Mouse (Mus musculus): Measurements from ENCODE around the gene Siglec1. TPM values are rescaled to one million over a fixed set of nuclear protein-coding genes. Genes with fewer than 3 reads are reported as not detected.

Gene Siglec1
- polyA plus RNA-seq, 1 experiment from 2014 or later, result 0.47 TPM

GRCm38 (mm10) chr2:131052043-131052442, 34.5 kb downstream of the Siglec1 start:
- WGBS, result 63% methylated on average over 5 of the region's 5 CpGs

GRCm38 (mm10) chr2:131046025-131046424, 40.5 kb downstream of the Siglec1 start:
- Histone ChIP-seq H3K4me3 (ENCODE audit: low read length) (no peak overlapping the region), H3K9ac (ENCODE audit: low read depth, low read length) (no peak overlapping the region), H3K36me3 (ENCODE audit: control insufficient read depth, insufficient read depth, low read length) (no peaks in the 10 kb centered on the region), H3K4me2 (replicated peaks; ENCODE audit: low read depth, low read length) (no peak overlapping the region), H3K9me3 (ENCODE audit: control insufficient read depth, low read length) (no peaks in the 10 kb centered on the region), H3K4me1 (ENCODE audit: control insufficient read depth, insufficient read depth, low read length) (peaks cover 16% of the 10 kb centered on the region), H3K27ac (ENCODE audit: low read depth, low read length) (no peak overlapping the region), H3K27me3 (ENCODE audit: control insufficient read depth, insufficient read depth, low read length) (peaks cover 19% of the 10 kb centered on the region)
- ATAC-seq (ENCODE audit: low FRiP score, low TSS enrichment), result no peak
- 78% methylated on average over 2 of the region's 2 CpGs for WGBS

More at GRCm38 (mm10) chr2:131052043-131052442, 34.5 kb downstream of the Siglec1 start:
- H3K4me1 ChIP-seq (ENCODE audit: control insufficient read depth, insufficient read depth, low read length), result peaks cover 13% of the 10 kb centered on the region; the same call in 1 of the 2 replicates
- H3K9ac ChIP-seq (ENCODE audit: low read depth, low read length), result no peak overlapping the region
- H3K9me3 ChIP-seq (ENCODE audit: control insufficient read depth, low read length), result no peaks in the 10 kb centered on the region
- H3K27ac ChIP-seq (ENCODE audit: low read depth, low read length), result no peak overlapping the region
- no peak overlapping the region for H3K4me3 ChIP-seq (ENCODE audit: low read length)
- H3K4me2 ChIP-seq (replicated peaks; ENCODE audit: low read depth, low read length), result no peak overlapping the region
- H3K36me3 ChIP-seq (ENCODE audit: control insufficient read depth, insufficient read depth, low read length), result no peaks in the 10 kb centered on the region
- ATAC-seq (ENCODE audit: low FRiP score, low TSS enrichment), result no peak
- H3K27me3 ChIP-seq (ENCODE audit: control insufficient read depth, insufficient read depth, low read length), result peaks cover 50% of the 10 kb centered on the region

GRCm38 (mm10) chr2:131044989-131045720, 41.4 kb downstream of the Siglec1 start:
- peaks cover 26% of the 10 kb centered on the region for H3K27me3 ChIP-seq (ENCODE audit: control insufficient read depth, insufficient read depth, low read length)

GRCm38 (mm10) chr2:131044354-131044852, 42.2 kb downstream of the Siglec1 start:
- Histone ChIP-seq H3K4me2 (replicated peaks; ENCODE audit: low read depth, low read length) (peak overlapping the region; percentile 24; the same call in 1 of the 2 replicates), H3K27me3 (ENCODE audit: control insufficient read depth, insufficient read depth, low read length) (peaks cover 28% of the 10 kb centered on the region), H3K4me1 (ENCODE audit: control insufficient read depth, insufficient read depth, low read length) (peaks cover 21% of the 10 kb centered on the region), H3K36me3 (ENCODE audit: control insufficient read depth, insufficient read depth, low read length) (no peaks in the 10 kb centered on the region), H3K27ac (ENCODE audit: low read depth, low read length) (0 out of 2 replicates have a peak overlapping the region, but pooled peaks have one; percentile 4), H3K9me3 (ENCODE audit: control insufficient read depth, low read length) (no peaks in the 10 kb centered on the region), H3K4me3 (ENCODE audit: low read length) (no peak overlapping the region), H3K9ac (ENCODE audit: low read depth, low read length) (no peak overlapping the region)
- WGBS, result 11% methylated on average over 7 of the region's 7 CpGs
- peak; percentile 46; the same call in 1 of the 2 replicates for ATAC-seq (ENCODE audit: low FRiP score, low TSS enrichment)

More at GRCm38 (mm10) chr2:131044989-131045720, 41.4 kb downstream of the Siglec1 start:
- H3K9ac ChIP-seq (ENCODE audit: low read depth, low read length), result no peak overlapping the region
- WGBS, result 65% methylated on average over 9 of the region's 9 CpGs
- H3K4me2 ChIP-seq (replicated peaks; ENCODE audit: low read depth, low read length), result no peak overlapping the region; the same call in 1 of the 2 replicates
- peaks cover 18% of the 10 kb centered on the region for H3K4me1 ChIP-seq (ENCODE audit: control insufficient read depth, insufficient read depth, low read length)
- peak overlapping the region; percentile 4; the same call in 1 of the 2 replicates for H3K27ac ChIP-seq (ENCODE audit: low read depth, low read length)
- no peaks in the 10 kb centered on the region for H3K36me3 ChIP-seq (ENCODE audit: control insufficient read depth, insufficient read depth, low read length)
- peak; percentile 61; the same call in 1 of the 2 replicates for ATAC-seq (ENCODE audit: low FRiP score, low TSS enrichment)
- H3K9me3 ChIP-seq (ENCODE audit: control insufficient read depth, low read length), result no peaks in the 10 kb centered on the region
- no peak overlapping the region for H3K4me3 ChIP-seq (ENCODE audit: low read length)

GRCm38 (mm10) chr2:131042988-131043387, 43.6 kb downstream of the Siglec1 start, which contains the start of gene Gfra4:
TSS of gene Gfra4 (minus strand) at chr2:131043088.
- Histone ChIP-seq H3K27ac (ENCODE audit: low read depth, low read length) (no peak within 1 kb of the TSS), H3K9ac (ENCODE audit: low read depth, low read length) (no peak within 1 kb of the TSS), H3K36me3 (ENCODE audit: control insufficient read depth, insufficient read depth, low read length) (no peaks in the 10 kb centered on the region), H3K4me2 (replicated peaks; ENCODE audit: low read depth, low read length) (peak within 1 kb of the TSS; percentile 99; the same call in 1 of the 2 replicates), H3K4me1 (ENCODE audit: control insufficient read depth, insufficient read depth, low read length) (peaks cover 21% of the 10 kb centered on the region), H3K27me3 (ENCODE audit: control insufficient read depth, insufficient read depth, low read length) (peaks cover 28% of the 10 kb centered on the region), H3K4me3 (ENCODE audit: low read length) (no peak within 1 kb of the TSS), H3K9me3 (ENCODE audit: control insufficient read depth, low read length) (no peaks in the 10 kb centered on the region)
- no peak for ATAC-seq (ENCODE audit: low FRiP score, low TSS enrichment)
- 65% methylated on average over 2 of the region's 2 CpGs for WGBS

GRCm38 (mm10) chr2:131040854-131041825, 45.4 kb downstream of the Siglec1 start:
- H3K4me2 ChIP-seq (replicated peaks; ENCODE audit: low read depth, low read length), result peak overlapping the region; percentile 99
- no peaks in the 10 kb centered on the region for H3K9me3 ChIP-seq (ENCODE audit: control insufficient read depth, low read length)
- H3K4me1 ChIP-seq (ENCODE audit: control insufficient read depth, insufficient read depth, low read length), result peaks cover 21% of the 10 kb centered on the region
- 3% methylated on average over 114 of the region's 115 CpGs for WGBS
- peaks cover 28% of the 10 kb centered on the region for H3K27me3 ChIP-seq (ENCODE audit: control insufficient read depth, insufficient read depth, low read length)
- H3K27ac ChIP-seq (ENCODE audit: low read depth, low read length), result no peak overlapping the region
- ATAC-seq (ENCODE audit: low FRiP score, low TSS enrichment), result peak; percentile 46
- no peaks in the 10 kb centered on the region for H3K36me3 ChIP-seq (ENCODE audit: control insufficient read depth, insufficient read depth, low read length)
- peak overlapping the region; percentile 64 for H3K4me3 ChIP-seq (ENCODE audit: low read length)
- H3K9ac ChIP-seq (ENCODE audit: low read depth, low read length), result peak overlapping the region; percentile 76

GRCm38 (mm10) chr2:131038675-131039074, 47.9 kb downstream of the Siglec1 start:
- Histone ChIP-seq H3K4me3 (ENCODE audit: low read length) (no peak overlapping the region), H3K9ac (ENCODE audit: low read depth, low read length) (no peak overlapping the region), H3K4me2 (replicated peaks; ENCODE audit: low read depth, low read length) (no peak overlapping the region), H3K27me3 (ENCODE audit: control insufficient read depth, insufficient read depth, low read length) (peaks cover 28% of the 10 kb centered on the region), H3K36me3 (ENCODE audit: control insufficient read depth, insufficient read depth, low read length) (no peaks in the 10 kb centered on the region), H3K27ac (ENCODE audit: low read depth, low read length) (no peak overlapping the region), H3K9me3 (ENCODE audit: control insufficient read depth, low read length) (0 out of 2 replicates have a peak, but pooled peaks cover 3% of the 10 kb centered on the region), H3K4me1 (ENCODE audit: control insufficient read depth, insufficient read depth, low read length) (peaks cover 12% of the 10 kb centered on the region)
- 84% methylated on average over 5 of the region's 5 CpGs for WGBS
- ATAC-seq (ENCODE audit: low FRiP score, low TSS enrichment), result no peak

GRCm38 (mm10) chr2:131038197-131038596, 48.4 kb downstream of the Siglec1 start:
- Histone ChIP-seq H3K9ac (ENCODE audit: low read depth, low read length) (no peak overlapping the region), H3K9me3 (ENCODE audit: control insufficient read depth, low read length) (0 out of 2 replicates have a peak, but pooled peaks cover 3% of the 10 kb centered on the region), H3K27ac (ENCODE audit: low read depth, low read length) (no peak overlapping the region), H3K4me3 (ENCODE audit: low read length) (no peak overlapping the region), H3K36me3 (ENCODE audit: control insufficient read depth, insufficient read depth, low read length) (no peaks in the 10 kb centered on the region), H3K4me1 (ENCODE audit: control insufficient read depth, insufficient read depth, low read length) (peaks cover 12% of the 10 kb centered on the region), H3K27me3 (ENCODE audit: control insufficient read depth, insufficient read depth, low read length) (peaks cover 28% of the 10 kb centered on the region), H3K4me2 (replicated peaks; ENCODE audit: low read depth, low read length) (no peak overlapping the region)
- ATAC-seq (ENCODE audit: low FRiP score, low TSS enrichment), result no peak
- WGBS, result 90% methylated on average over 6 of the region's 6 CpGs

All from kidney, embryonic 14.5 days (tissue).